Mouse (Mus musculus) bone marrow macrophage, adult 2 months (primary cell): ENCODE measurements at regions not wholly inside any gene's neighbourhood (a gene's known extent, or its start where the extent isn't known, plus 50 kb on each side); places are given as distances from the start of the nearest gene placed in this dataset.

Source experiments
- CTCF ChIP-seq: IDR thresholded peaks from 2 replicates; pipeline ENCODE4 v1.5.1; 2012; ENCODE audit warnings: low read depth, mild to moderate bottlenecking, low read length, moderate library complexity
- POLR2A ChIP-seq: IDR thresholded peaks from 2 replicates; pipeline ENCODE4 v1.6.1; 2012; ENCODE audit warnings: mild to moderate bottlenecking, low read depth, low read length, borderline replicate concordance

- TF ChIP-seq CTCF (no peak), POLR2A (no peak)
These were observed 504.4 kb downstream of the Irx1 start for GRCm38 (mm10) chr13:71459022-71459536.
